Mouse (Mus musculus) limb, embryonic 14.5 days (tissue): ENCODE data around the gene Olfr820. TPM values are rescaled to one million over a fixed set of nuclear protein-coding genes. Genes with fewer than 3 reads are reported as not detected.
"Not testable (repeated sequence)": the region's sequence is repeated elsewhere in the genome, so short reads cannot be mapped to it uniquely, and the experiment has no call there.

ENCODE experiments used
- ATAC-seq: fragments of 200-750 bp; cut with Nextera tagmentation; 2 replicates; pipeline ENCODE4 v1.8.0; 2017; ENCODE audit warnings: low read depth, moderate number of reproducible peaks, moderate TSS enrichment; ENCODE audit not compliant: low FRiP score
- DNase-seq: peaks from one replicate; pipeline ENCODE4 v3.0.0-alpha.2; 2015; ENCODE audit warnings: low spot score
- H3K27ac ChIP-seq: fragments of 300-500 bp; sonication (generic); replicated peaks from 2 replicates; pipeline ENCODE4 v1.5.1; 2014; ENCODE audit warnings: low read depth, mild to moderate bottlenecking, low read length, moderate library complexity, mixed read lengths
- H3K27me3 ChIP-seq: fragments of 300-500 bp; sonication (generic); 2 replicates; pipeline ENCODE4 v1.6.1; 2014; ENCODE audit warnings: low read length, mixed read lengths; ENCODE audit not compliant: control insufficient read depth, insufficient read depth
- H3K36me3 ChIP-seq: fragments of 300-500 bp; sonication (generic); 2 replicates; pipeline ENCODE4 v1.6.1; 2014; ENCODE audit warnings: mild to moderate bottlenecking, low read length, moderate library complexity, mixed read lengths; ENCODE audit not compliant: control insufficient read depth, insufficient read depth
- H3K4me1 ChIP-seq: fragments of 300-500 bp; sonication (generic); 2 replicates; pipeline ENCODE4 v1.6.1; 2014; ENCODE audit warnings: antibody characterized with exemption, low read length, mixed read lengths; ENCODE audit not compliant: control insufficient read depth, insufficient read depth
- H3K4me2 ChIP-seq: fragments of 300-500 bp; sonication (generic); replicated peaks from 2 replicates; pipeline ENCODE4 v1.6.1; 2014; ENCODE audit warnings: low read depth, mild to moderate bottlenecking, low read length, moderate library complexity; ENCODE audit not compliant: severe bottlenecking
- H3K4me3 ChIP-seq: fragments of 300-500 bp; sonication (generic); replicated peaks from 2 replicates; pipeline ENCODE4 v1.5.1; 2014; ENCODE audit warnings: low read length
- H3K9ac ChIP-seq: fragments of 300-500 bp; sonication (generic); 2 replicates; pipeline ENCODE4 v1.6.1; 2014; ENCODE audit warnings: mild to moderate bottlenecking, low read depth, low read length, moderate library complexity; ENCODE audit not compliant: severe bottlenecking
- H3K9me3 ChIP-seq: fragments of 300-500 bp; sonication (generic); 2 replicates; pipeline ENCODE4 v1.6.1; 2016; ENCODE audit warnings: low read length; ENCODE audit not compliant: control insufficient read depth
- POLR2A ChIP-seq: fragments of 200-500 bp; IDR thresholded peaks from 2 replicates; pipeline ENCODE4 v1.8.0; 2012; ENCODE audit warnings: inconsistent platforms, mild to moderate bottlenecking, moderate library complexity, borderline replicate concordance; ENCODE audit not compliant: insufficient read depth, insufficient read length; ENCODE audit errors: extremely low read depth
- WGBS: fragments of 180-500 bp; shearing (Covaris S2); extraction: QIAGEN DNeasy Blood & Tissue Kit; methylation state at CpG from one replicate; pipeline ENCODE4 v1.1.7; 2014; 5-methylcytosine and 5-hydroxymethylcytosine counted together
- polyA plus RNA-seq, 2 experiments: library from polyadenylated mRNA; depleted of rRNA in 1 of 2; stranded (reverse) in 1 of 2; unstranded in 1 of 2; fragments of >200 nt; fragmentation: Nextera tagmentation in 1 of 2; extraction: Ambion mirVana in 1 of 2; gene quantifications; 2 replicates each; pipeline versions ENCODE4 v1.2.1 to v1.2.3; 2012 to 2014

Olfr820 gene
- polyA plus RNA-seq (2012; rRNA removed), result not detected in 2 replicates
- polyA plus RNA-seq (2014; fragmentation: Nextera tagmentation; extraction: Ambion mirVana), result not detected in 2 replicates

GRCm38 (mm10) chr10:130012321-130012720 is at the start of gene Olfr820:
Gene Olfr820 (plus strand): TSS chr10:130012621.
- Histone ChIP-seq H3K9me3 (no peaks in the 10 kb centered on the region), H3K4me1 (no peaks in the 10 kb centered on the region), H3K9ac (no peak within 1 kb of the TSS), H3K27ac (no peak within 1 kb of the TSS), H3K27me3 (no peaks in the 10 kb centered on the region), H3K4me2 (no peak within 1 kb of the TSS), H3K36me3 (no peaks in the 10 kb centered on the region), H3K4me3 (no peak within 1 kb of the TSS)
- DNase-seq, result no peak
- TF ChIP-seq POLR2A, result no peak
- ATAC-seq, result no peak

DNA sequence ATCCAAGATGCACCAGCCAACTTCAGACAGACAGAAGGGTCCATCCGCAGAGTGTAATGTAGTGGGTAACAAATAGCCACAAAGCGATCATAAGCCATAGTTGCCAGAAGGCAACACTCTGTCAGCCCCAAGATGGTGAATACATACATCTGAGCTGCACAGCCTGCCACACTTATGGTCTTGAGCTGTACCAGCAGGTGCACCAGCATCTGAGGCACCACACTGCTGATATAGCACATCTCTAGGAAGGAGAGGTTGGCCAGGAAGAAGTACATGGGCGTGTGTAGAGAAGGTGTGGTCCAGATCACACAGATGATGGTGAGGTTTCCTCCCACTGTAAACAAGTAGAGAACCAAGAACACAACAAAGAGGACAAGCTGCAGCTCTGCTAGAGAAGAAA is 46.2 kb upstream of the Olfr820 start:
- 91% methylated on average over 2 of the region's 3 CpGs for WGBS
- not testable (repeated sequence) for H3K27me3 ChIP-seq

DNA sequence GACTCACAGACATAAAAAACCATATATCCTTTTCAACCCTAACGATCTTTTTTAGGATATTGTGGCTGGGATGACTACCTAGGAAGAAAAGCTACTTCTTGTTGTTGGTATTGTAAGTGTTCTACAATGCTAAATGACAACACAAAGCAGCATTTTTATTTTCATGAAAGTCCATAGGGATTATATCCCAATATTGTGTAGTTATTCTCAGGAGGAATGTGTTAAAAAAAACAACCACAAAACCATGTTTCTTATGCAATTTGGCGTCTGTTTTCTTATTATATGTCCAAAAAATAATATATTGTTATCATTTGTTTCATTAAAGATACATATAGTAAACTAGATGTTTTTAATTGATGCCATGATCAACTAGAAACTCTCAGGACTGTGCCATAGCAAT is 45.3 kb upstream of the Olfr820 start, which contains the start of gene Olfr819:
TSS of gene Olfr819 (minus strand) at position 101 of the 400 bp plus-strand sequence.
- H3K9ac ChIP-seq, H3K36me3 ChIP-seq: not testable (repeated sequence)

More for the DNA sequence above, 46.2 kb upstream of the Olfr820 start:
- H3K9me3 ChIP-seq, H3K4me3 ChIP-seq, H3K27ac ChIP-seq, H3K4me1 ChIP-seq, H3K9ac ChIP-seq, H3K4me2 ChIP-seq, ATAC-seq, H3K36me3 ChIP-seq, DNase-seq: not testable (repeated sequence)

GRCm38 (mm10) chr10:129972994-129973393 is 39.4 kb upstream of the Olfr820 start:
- not testable (repeated sequence) for H3K27ac ChIP-seq, H3K27me3 ChIP-seq, H3K9me3 ChIP-seq, H3K4me3 ChIP-seq, DNase-seq, ATAC-seq, H3K9ac ChIP-seq, H3K4me1 ChIP-seq, H3K36me3 ChIP-seq, H3K4me2 ChIP-seq
- no CpG with 5 or more reads among the region's 3 CpGs for WGBS

More for the DNA sequence above, 45.3 kb upstream of the Olfr820 start, which contains the start of gene Olfr819:
- not testable (repeated sequence) for DNase-seq, H3K4me3 ChIP-seq, H3K4me2 ChIP-seq, ATAC-seq, H3K27ac ChIP-seq, H3K9me3 ChIP-seq, H3K27me3 ChIP-seq, H3K4me1 ChIP-seq
- 73% methylated on average over 2 of the region's 2 CpGs for WGBS

GRCm38 (mm10) chr10:129976040-129976439 is 36.4 kb upstream of the Olfr820 start, which contains the start of gene Olfr247:
Gene Olfr247 (minus strand): TSS chr10:129976140.
- not testable (repeated sequence) for H3K9ac ChIP-seq, H3K27ac ChIP-seq, ATAC-seq, H3K36me3 ChIP-seq, H3K9me3 ChIP-seq, H3K4me2 ChIP-seq, H3K4me3 ChIP-seq, H3K4me1 ChIP-seq, DNase-seq, H3K27me3 ChIP-seq
- WGBS, result no CpG with 5 or more reads among the region's 2 CpGs

DNA sequence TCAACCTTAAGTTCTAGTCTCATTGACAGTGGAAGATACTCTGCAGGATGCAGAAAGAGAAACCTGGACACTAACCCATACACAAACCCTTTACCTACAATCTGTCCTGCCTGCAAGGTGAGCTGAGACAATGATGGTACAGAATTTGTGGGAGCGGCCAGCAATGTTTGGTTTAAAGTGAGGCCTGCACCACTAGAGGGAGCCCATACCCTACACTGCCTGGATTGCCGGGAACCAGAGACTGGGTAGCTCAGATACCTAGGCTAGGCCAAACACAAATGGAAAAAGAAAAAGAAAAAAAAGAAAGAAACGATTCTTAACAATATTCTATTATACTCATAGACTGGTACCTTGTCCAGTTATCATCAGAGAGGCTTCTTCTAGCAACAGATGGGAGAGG is 30.6 kb upstream of the Olfr820 start:
- not testable (repeated sequence) for H3K4me3 ChIP-seq, H3K4me2 ChIP-seq, H3K4me1 ChIP-seq, DNase-seq, ATAC-seq, H3K9ac ChIP-seq, H3K27ac ChIP-seq, H3K9me3 ChIP-seq, H3K36me3 ChIP-seq, H3K27me3 ChIP-seq
- no CpG with 5 or more reads among the region's 3 CpGs for WGBS

- H3K4me2 ChIP-seq, H3K36me3 ChIP-seq, H3K9ac ChIP-seq, H3K27me3 ChIP-seq, H3K9me3 ChIP-seq, H3K27ac ChIP-seq, H3K4me1 ChIP-seq, ATAC-seq, DNase-seq, H3K4me3 ChIP-seq: not testable (repeated sequence)
- no CpG with 5 or more reads among the region's 1 CpGs for WGBS
Observed at GRCm38 (mm10) chr10:129984962-129985361, 27.5 kb upstream of the Olfr820 start, which contains the start of gene Gm10310. Gene Gm10310 (minus strand): TSS chr10:129985062.

GRCm38 (mm10) chr10:130004104-130004503 is 8.3 kb upstream of the Olfr820 start:
- not testable (repeated sequence) for H3K27ac ChIP-seq, H3K9me3 ChIP-seq, H3K4me2 ChIP-seq, H3K9ac ChIP-seq, H3K36me3 ChIP-seq, H3K27me3 ChIP-seq, DNase-seq, ATAC-seq, H3K4me1 ChIP-seq, H3K4me3 ChIP-seq
- 87% methylated on average over 4 of the region's 4 CpGs for WGBS
